Mouse (Mus musculus): ENCODE data around the gene Larp4.

Larp4 gene

DNA sequence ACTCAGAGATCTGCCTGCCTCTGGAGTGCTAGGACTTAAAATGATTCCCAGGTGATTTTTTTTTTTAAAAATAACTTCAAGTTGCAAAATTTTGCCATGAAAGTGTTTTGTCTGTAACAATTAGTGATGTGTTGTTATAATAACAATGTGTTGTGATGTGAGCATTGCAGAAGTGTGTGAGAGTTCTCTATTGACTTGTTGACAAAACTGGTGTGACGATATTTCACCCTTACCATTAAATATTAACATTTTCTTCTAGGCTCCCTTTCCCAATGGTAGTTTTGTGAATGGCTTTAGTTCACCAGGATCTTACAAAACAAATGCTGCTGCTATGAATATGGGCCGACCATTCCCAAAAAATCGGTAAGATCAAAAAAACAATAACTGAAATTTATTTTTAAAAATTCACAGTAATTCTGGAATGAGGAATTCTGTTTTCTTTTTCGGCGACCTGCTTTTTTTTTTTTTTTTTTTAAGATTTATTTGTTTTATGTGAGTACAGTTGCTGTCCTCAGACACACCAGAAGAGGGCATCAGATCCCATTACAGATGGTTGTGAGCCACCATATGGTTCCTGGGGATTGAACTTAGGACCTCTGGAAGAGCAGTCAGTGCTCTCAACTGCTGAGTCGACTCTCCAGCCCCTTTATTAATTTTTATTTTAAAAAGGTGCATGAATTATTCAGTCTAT lies 27.4 kb downstream of the Larp4 start:
- in situ Hi-C loops (cut with MboI; ENCODE audit: low pct_unique_long_range_greater_than_20kb in 1 of 2, low sequenced_read_pairs in 2 of 2, unreplicated experiment in 1 of 2): no loop called here

GRCm38 (mm10) chr15:99999390-99999789 lies 29.5 kb downstream of the Larp4 start:
- in situ Hi-C loops (cut with MboI; ENCODE audit: low pct_unique_long_range_greater_than_20kb in 1 of 2, low sequenced_read_pairs in 2 of 2, unreplicated experiment in 1 of 2): no loop called here

GRCm38 (mm10) chr15:100004677-100005273 lies 34.9 kb downstream of the Larp4 start:
- in situ Hi-C loops (cut with MboI; ENCODE audit: low pct_unique_long_range_greater_than_20kb in 1 of 2, low sequenced_read_pairs in 2 of 2, unreplicated experiment in 1 of 2): no loop called here

DNA sequence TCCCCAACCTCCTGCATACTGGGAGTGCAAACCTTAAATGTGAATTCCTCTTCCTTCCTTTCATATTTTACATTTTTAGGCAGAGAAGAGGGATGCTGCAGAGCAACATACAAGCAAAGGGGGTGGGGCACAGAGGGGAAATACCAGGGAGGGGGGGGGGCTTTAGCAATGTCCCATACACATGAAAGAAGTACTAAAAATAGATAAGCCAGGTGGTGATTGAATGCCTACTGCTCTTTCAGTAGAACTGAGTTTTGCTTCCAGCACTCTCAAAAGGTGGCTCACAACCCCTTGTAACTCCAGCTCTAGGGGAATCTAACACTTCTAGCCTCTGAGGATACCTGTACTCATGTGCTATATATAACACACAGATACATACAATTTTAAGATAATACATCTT lies 36.3 kb downstream of the Larp4 start:
- in situ Hi-C loops (cut with MboI; ENCODE audit: low pct_unique_long_range_greater_than_20kb in 1 of 2, low sequenced_read_pairs in 2 of 2, unreplicated experiment in 1 of 2): no loop called here

DNA sequence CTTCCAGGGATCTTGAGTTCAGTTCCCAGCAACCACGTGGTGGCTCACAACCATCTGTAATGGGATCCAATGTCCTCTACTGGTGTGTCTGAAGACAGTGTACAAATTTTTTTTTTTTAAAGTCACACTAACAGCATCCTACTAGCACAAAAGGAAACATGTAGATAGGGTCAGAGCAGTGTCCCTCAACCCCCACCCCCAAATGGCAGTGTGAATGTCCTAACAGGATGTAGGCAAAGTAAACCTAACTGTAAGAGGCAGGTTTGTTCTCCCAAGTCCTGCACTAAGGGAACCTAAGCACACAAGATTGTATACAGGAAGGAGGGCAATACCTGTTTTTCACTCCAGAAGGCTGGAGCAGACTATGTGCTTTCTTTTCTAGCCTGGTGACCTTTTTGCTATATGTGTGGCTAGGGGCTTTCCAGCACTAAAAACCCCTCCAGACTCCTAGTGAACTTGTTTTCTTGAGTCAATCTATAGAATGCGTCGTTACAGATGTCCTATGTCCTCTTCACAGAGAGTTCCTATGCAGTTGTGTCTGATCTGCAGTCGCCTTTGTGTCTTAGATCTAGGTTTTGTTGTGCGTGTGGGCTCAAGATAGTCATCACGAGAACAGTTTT lies 48.5 kb downstream of the Larp4 start:
- in situ Hi-C loops (cut with MboI; ENCODE audit: low pct_unique_long_range_greater_than_20kb in 1 of 2, low sequenced_read_pairs in 2 of 2, unreplicated experiment in 1 of 2): no loop called here

GRCm38 (mm10) chr15:100021175-100021574 lies 51.3 kb downstream of the Larp4 start:
- in situ Hi-C loops (cut with MboI; ENCODE audit: low pct_unique_long_range_greater_than_20kb in 1 of 2, low sequenced_read_pairs in 2 of 2, unreplicated experiment in 1 of 2): no loop called here

DNA sequence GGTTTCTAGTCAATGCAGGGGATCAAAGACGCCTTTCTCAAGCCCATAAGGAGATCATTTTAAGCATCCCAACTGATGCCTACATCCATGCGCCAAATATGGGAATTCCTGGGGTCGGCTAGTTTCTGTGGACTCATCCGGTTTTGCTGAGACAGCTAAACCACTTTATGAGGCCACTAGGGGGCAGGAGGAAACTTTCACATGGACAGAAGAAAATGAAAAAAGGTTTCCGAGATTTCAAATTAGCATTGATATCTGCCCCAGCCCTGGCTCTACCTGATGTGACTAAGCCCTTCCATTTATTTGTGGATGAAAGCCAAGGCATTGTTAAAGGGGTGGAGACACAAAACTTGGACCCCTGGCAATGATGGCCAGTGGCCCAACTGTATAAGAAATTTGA lies 53.1 kb downstream of the Larp4 start:
- in situ Hi-C loops (cut with MboI; ENCODE audit: low pct_unique_long_range_greater_than_20kb in 1 of 2, low sequenced_read_pairs in 2 of 2, unreplicated experiment in 1 of 2): no loop called here

GRCm38 (mm10) chr15:100025076-100025834 lies 55.4 kb downstream of the Larp4 start:
- in situ Hi-C loops (cut with MboI; ENCODE audit: low pct_unique_long_range_greater_than_20kb in 1 of 2, low sequenced_read_pairs in 2 of 2, unreplicated experiment in 1 of 2): loop anchor here (25.0 kb wide), 2 partner anchors 112 to 287 kb away; partner anchors contain the start of gene Mettl7a1 (in 1 of the 2)

- in situ Hi-C loops (cut with MboI; ENCODE audit: low pct_unique_long_range_greater_than_20kb in 1 of 2, low sequenced_read_pairs in 2 of 2, unreplicated experiment in 1 of 2): loop anchor here (25.0 kb wide), 2 partner anchors 109 to 284 kb away; partner anchors contain the start of gene Mettl7a1 (in 1 of the 2)
These were observed 58.3 kb downstream of the Larp4 start for GRCm38 (mm10) chr15:100028133-100028532.

DNA sequence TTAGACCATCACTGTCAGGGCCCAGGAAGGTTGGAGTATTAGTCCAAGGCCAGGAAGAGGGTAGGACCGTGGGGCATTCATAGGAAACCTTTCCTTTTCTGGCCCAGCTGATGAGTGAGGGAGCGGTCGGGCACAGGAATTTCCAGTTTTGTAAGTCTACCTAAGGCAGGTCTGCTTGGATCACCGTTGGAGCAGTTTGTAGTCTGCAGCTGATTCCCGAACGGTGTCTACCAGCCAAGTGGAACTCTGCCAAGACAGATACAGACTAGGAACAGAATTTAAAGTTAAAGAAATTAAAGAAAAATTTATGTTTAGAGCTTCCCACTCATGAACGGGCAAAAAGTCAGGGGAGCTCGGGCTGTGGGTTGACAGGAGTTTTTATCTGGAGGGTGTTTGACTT lies 59.6 kb downstream of the Larp4 start:
- in situ Hi-C loops (cut with MboI; ENCODE audit: low pct_unique_long_range_greater_than_20kb in 1 of 2, low sequenced_read_pairs in 2 of 2, unreplicated experiment in 1 of 2): loop anchor here (25.0 kb wide), 2 partner anchors 108 to 283 kb away; partner anchors contain the start of gene Mettl7a1 (in 1 of the 2)

DNA sequence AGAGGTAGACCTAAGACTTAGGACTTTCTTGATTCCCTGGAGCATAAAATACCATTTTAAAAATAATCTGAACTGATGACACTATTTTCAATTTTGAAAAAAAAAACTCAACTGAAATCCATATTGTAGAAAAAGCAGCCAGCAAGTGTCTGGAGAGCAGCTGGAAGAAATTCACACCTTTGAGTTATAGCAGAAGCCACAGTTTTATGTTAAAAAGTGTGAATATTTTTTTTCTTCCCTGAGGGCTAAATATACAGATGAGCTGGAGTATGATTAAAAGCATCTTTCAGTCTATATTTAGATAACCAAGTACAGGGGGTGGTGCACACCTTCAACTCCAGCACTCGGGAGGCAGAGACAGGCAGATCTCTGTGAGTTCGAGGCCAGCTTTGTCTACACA lies 60.0 kb downstream of the Larp4 start:
- in situ Hi-C loops (cut with MboI; ENCODE audit: low pct_unique_long_range_greater_than_20kb in 1 of 2, low sequenced_read_pairs in 2 of 2, unreplicated experiment in 1 of 2): loop anchor here (10.0 to 25.0 kb wide), 4 partner anchors 105 to 282 kb away; partner anchors contain the start of gene Mettl7a1 (in 1 of the 2)

DNA sequence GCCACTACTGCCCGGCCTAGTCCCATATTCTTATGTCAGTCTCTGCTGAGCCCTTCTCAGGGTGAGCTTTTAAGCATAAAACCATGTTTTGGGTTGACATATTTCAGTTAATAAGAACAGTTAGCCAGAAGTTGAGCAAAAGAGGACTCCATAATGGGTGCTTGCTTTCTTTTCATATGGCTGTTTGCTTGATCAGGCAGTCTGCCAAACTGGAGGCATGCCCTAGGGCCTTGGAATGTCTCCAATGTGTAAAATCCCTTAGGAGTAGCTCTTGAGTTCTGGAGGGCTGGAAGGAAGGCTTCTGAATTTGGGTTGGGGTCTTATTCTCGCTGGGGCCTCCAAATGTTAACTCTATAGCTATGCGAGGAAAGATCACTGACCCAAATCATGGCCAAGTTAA lies 62.7 kb downstream of the Larp4 start:
- in situ Hi-C loops (cut with MboI; ENCODE audit: low pct_unique_long_range_greater_than_20kb in 1 of 2, low sequenced_read_pairs in 2 of 2, unreplicated experiment in 1 of 2): loop anchor here (10.0 to 25.0 kb wide), 4 partner anchors 102 to 280 kb away; partner anchors contain the start of gene Mettl7a1 (in 1 of the 2)

DNA sequence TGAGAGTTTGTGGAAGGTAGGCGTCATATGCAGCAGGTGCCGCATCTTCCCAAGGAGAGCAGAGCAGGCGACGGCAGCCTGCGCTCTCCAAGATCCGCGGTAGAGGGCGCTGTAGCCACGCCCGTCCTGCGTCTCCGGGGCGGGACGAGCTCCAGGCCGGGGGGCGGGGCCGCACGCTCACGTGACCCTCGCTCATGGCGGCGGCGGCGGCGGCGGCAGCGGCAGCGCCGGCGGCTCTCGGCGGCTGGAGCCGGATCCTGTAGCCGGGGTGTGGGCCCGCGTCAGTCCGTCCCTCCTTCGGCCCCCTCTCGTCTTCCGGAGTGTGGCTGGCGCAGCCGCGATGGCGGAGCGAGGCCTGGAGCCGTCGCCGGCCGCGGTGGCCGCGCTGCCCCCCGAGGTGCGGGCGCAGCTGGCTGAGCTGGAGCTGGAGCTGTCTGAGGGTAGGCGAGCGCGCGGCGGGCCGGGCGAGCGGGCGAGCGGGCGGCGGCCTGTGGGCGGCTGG lies 68.7 kb downstream of the Larp4 start, which contains the start of gene Dip2b:
TSS of gene Dip2b (plus strand) at position 195 of the 502 bp plus-strand sequence.
- in situ Hi-C loops (cut with MboI; ENCODE audit: low pct_unique_long_range_greater_than_20kb in 1 of 2, low sequenced_read_pairs in 2 of 2, unreplicated experiment in 1 of 2): loop anchor here (5.0 to 25.0 kb wide), 5 partner anchors 96 to 289 kb away; partner anchors contain the start of gene Mettl7a1 (in 1 of the 2)

- in situ Hi-C loops (cut with MboI; ENCODE audit: low pct_unique_long_range_greater_than_20kb in 1 of 2, low sequenced_read_pairs in 2 of 2, unreplicated experiment in 1 of 2): loop anchor here (5.0 to 25.0 kb wide), 5 partner anchors 96 to 288 kb away; partner anchors contain the start of gene Mettl7a1 (in 1 of the 2)
These were observed 69.3 kb downstream of the Larp4 start for GRCm38 (mm10) chr15:100039001-100039701.

DNA sequence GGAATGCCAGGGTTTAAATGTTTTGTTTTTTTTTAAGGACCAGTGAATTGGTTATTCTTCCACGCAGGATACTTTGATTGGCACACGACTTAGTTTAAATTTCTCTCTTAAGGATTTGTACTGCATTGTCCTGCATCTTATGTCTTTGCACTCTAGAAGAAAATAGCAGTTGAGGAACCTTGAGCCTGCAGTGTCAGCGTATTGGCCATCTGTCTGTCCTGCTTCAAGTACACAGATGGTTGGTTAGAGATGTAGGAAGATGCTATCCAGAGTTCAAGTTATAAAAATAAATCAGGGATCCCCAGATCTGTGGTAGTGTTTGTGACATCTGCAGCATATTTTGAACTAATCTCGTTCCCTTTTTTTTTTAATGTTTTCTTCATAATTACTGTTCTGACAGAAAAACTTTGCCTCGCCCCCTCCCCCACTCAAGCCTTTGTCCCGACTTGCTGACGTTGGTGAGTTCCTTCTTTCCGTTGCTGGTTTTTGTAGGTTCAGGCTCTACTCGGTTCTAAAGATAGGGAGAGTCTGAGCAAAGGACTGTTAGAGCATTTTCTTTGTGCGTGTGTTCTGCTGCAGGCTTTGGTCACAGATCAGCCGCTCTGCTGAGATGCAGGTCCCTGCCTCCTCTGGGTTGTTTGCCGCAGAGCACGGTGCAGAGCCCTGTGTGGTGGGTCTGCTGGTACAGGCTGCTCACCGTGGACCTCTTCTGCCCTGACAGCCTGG lies 70.8 kb downstream of the Larp4 start:
- in situ Hi-C loops (cut with MboI; ENCODE audit: low pct_unique_long_range_greater_than_20kb in 1 of 2, low sequenced_read_pairs in 2 of 2, unreplicated experiment in 1 of 2): loop anchor here (25.0 kb wide), 2 partner anchors 97 to 272 kb away; partner anchors contain the start of gene Mettl7a1 (in 1 of the 2)

- in situ Hi-C loops (cut with MboI; ENCODE audit: low pct_unique_long_range_greater_than_20kb in 1 of 2, low sequenced_read_pairs in 2 of 2, unreplicated experiment in 1 of 2): loop anchor here (25.0 kb wide), 2 partner anchors 96 to 271 kb away; partner anchors contain the start of gene Mettl7a1 (in 1 of the 2)
These were observed 71.6 kb downstream of the Larp4 start for GRCm38 (mm10) chr15:100041267-100042047.

All from mouse embryonic stem cell (cell line).